Mouse (Mus musculus) heart, embryonic 14.5 days (tissue): Measurements from ENCODE around the gene Mtf1. TPM values are rescaled to one million over a fixed set of nuclear protein-coding genes. Genes with fewer than 3 reads are reported as not detected.

ENCODE experiments used
- ATAC-seq: fragments of 200-750 bp; cut with Nextera tagmentation; 2 replicates; pipeline ENCODE4 v1.8.0; 2017; ENCODE audit warnings: low read depth, moderate TSS enrichment; ENCODE audit not compliant: insufficient number of reproducible peaks, insufficient read depth, low FRiP score
- H3K27ac ChIP-seq, 2 experiments: fragments of 200-500 bp in 1 of 2; fragments of 300-500 bp in 1 of 2; sonication (generic) in 1 of 2; replicated peaks in 1 of 2; 2 replicates each; pipeline ENCODE4 v1.5.1; 2012 to 2014; ENCODE audit warnings: low read depth in 2 of 2, low read length in 2 of 2, control low read depth in 1 of 2, mild to moderate bottlenecking in 1 of 2, mixed read lengths in 1 of 2; ENCODE audit not compliant: control insufficient read depth in 1 of 2, insufficient read depth in 1 of 2
- H3K27me3 ChIP-seq: fragments of 300-500 bp; sonication (generic); 2 replicates; pipeline ENCODE4 v1.6.1; 2014; ENCODE audit warnings: mild to moderate bottlenecking, low read length, control low read depth; ENCODE audit not compliant: control insufficient read depth, insufficient read depth
- H3K36me3 ChIP-seq: fragments of 300-500 bp; sonication (generic); 2 replicates; pipeline ENCODE4 v1.6.1; 2014; ENCODE audit warnings: mild to moderate bottlenecking, control low read depth, low read length, mixed read lengths; ENCODE audit not compliant: control insufficient read depth, insufficient read depth
- H3K4me1 ChIP-seq, 2 experiments: fragments of 200-500 bp in 1 of 2; fragments of 300-500 bp in 1 of 2; sonication (generic) in 1 of 2; 2 replicates each; pipeline ENCODE4 v1.6.1; 2012 to 2014; ENCODE audit warnings: low read length in 2 of 2, control low read depth in 1 of 2, mixed read lengths in 1 of 2; ENCODE audit not compliant: control insufficient read depth in 2 of 2, insufficient read depth in 2 of 2
- H3K4me2 ChIP-seq: fragments of 300-500 bp; sonication (generic); 2 replicates; pipeline ENCODE4 v1.6.1; 2014; ENCODE audit warnings: mild to moderate bottlenecking, low read length
- H3K4me3 ChIP-seq, 2 experiments: fragments of 200-500 bp in 1 of 2; fragments of 300-500 bp in 1 of 2; sonication (generic) in 1 of 2; 2 replicates each; pipeline ENCODE4 v1.5.1; 2012 to 2014; ENCODE audit warnings: low read length in 2 of 2, mild to moderate bottlenecking in 2 of 2, control low read depth in 1 of 2, low read depth in 1 of 2, moderate library complexity in 1 of 2; ENCODE audit not compliant: control insufficient read depth in 1 of 2, insufficient read depth in 1 of 2
- H3K9ac ChIP-seq: fragments of 300-500 bp; sonication (generic); 2 replicates; pipeline ENCODE4 v1.6.1; 2014; ENCODE audit warnings: mild to moderate bottlenecking, low read length
- H3K9me3 ChIP-seq: fragments of 300-500 bp; sonication (generic); 2 replicates; pipeline ENCODE4 v1.6.1; 2016; ENCODE audit warnings: low read length, control low read depth; ENCODE audit not compliant: control insufficient read depth
- WGBS: fragments of 180-500 bp; shearing (Covaris S2); extraction: QIAGEN DNeasy Blood & Tissue Kit; methylation state at CpG from one replicate; pipeline ENCODE4 v1.1.7; 2014; 5-methylcytosine and 5-hydroxymethylcytosine counted together
- polyA plus RNA-seq: library from polyadenylated mRNA; unstranded; fragments of >200 nt; fragmentation: Nextera tagmentation; extraction: Ambion mirVana; gene quantifications from 2 replicates; pipeline ENCODE4 v1.2.1, GENCODE M21; 2014

Mtf1 gene
- polyA plus RNA-seq, 1 experiment from 2014 or later = 11.4 TPM

GRCm38 (mm10) chr4:124765802-124766565, 35.9 kb upstream of the Mtf1 start:
- WGBS = 60% methylated on average over 23 of the region's 23 CpGs
- 0 out of 4 replicates have a peak overlapping the region, but pooled peaks of 1 of the 2 experiments have one; percentile 14 for H3K27ac ChIP-seq
- H3K4me2 ChIP-seq = peak overlapping the region; percentile 38
- peaks cover 7 to 12% of the 10 kb centered on the region in 2 experiments for H3K4me1 ChIP-seq
- no peaks in the 10 kb centered on the region for H3K9me3 ChIP-seq
- no peaks in the 10 kb centered on the region for H3K27me3 ChIP-seq
- no peak overlapping the region for H3K4me3 ChIP-seq
- no peak overlapping the region for H3K9ac ChIP-seq
- ATAC-seq = no peak
- no peaks in the 10 kb centered on the region for H3K36me3 ChIP-seq

GRCm38 (mm10) chr4:124766566-124766940, 35.4 kb upstream of the Mtf1 start:
- WGBS = 24% methylated on average over 2 of the region's 2 CpGs
- Histone ChIP-seq H3K9me3 (no peaks in the 10 kb centered on the region), H3K36me3 (no peaks in the 10 kb centered on the region), H3K4me3 (no peak overlapping the region), H3K27me3 (no peaks in the 10 kb centered on the region), H3K9ac (no peak overlapping the region), H3K4me2 (peak overlapping the region; percentile 38), H3K27ac (no peak overlapping the region), H3K4me1 (peaks cover 7 to 13% of the 10 kb centered on the region in 2 experiments)
- no peak for ATAC-seq

DNA sequence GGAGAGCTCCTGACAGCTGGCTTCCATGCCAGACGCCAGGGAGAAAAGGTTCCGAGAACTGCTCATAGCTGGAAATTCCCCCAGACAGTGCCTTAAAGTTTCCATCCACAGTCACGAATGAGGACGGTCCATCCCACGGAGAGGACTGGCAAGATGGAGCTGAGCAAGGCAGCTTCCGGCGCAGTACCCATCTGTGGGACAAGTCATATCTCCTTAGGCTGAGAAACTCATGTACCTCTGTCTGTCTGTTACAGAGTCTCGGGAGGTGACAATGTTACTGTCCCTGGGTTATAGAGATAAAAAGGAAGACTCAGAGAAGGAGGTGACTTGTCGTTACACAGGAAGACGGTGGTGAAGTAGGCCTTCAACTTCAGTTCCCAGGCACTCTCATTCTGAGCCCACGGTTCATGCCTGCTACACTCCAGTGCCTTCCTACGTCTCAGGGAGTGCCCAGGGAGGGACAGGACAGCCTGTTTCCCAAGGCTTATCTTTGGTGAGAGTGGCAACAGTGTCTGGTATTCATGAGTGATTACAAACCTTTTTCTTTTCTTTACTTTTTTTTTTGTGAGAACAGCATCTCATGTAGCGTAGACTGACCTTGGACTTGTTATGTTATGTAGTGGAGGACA, 32.8 kb upstream of the Mtf1 start:
- Histone ChIP-seq H3K9ac (no peak overlapping the region), H3K27me3 (no peaks in the 10 kb centered on the region)
- 63% methylated on average over 13 of the region's 13 CpGs for WGBS

GRCm38 (mm10) chr4:124770624-124771023, 31.3 kb upstream of the Mtf1 start:
- no peak for ATAC-seq
- H3K9me3 ChIP-seq = no peaks in the 10 kb centered on the region
- no peak overlapping the region for H3K4me3 ChIP-seq
- no peak overlapping the region for H3K27ac ChIP-seq
- no peak overlapping the region for H3K9ac ChIP-seq
- H3K27me3 ChIP-seq = no peaks in the 10 kb centered on the region
- H3K4me2 ChIP-seq = no peak overlapping the region
- 68% methylated on average over 5 of the region's 5 CpGs for WGBS
- no peaks in the 10 kb centered on the region for H3K36me3 ChIP-seq
- peaks cover 12 to 22% of the 10 kb centered on the region in 2 experiments for H3K4me1 ChIP-seq

More for the DNA sequence above, 32.8 kb upstream of the Mtf1 start:
- no peak for ATAC-seq
- no peak overlapping the region for H3K4me2 ChIP-seq
- H3K36me3 ChIP-seq = no peaks in the 10 kb centered on the region
- H3K4me1 ChIP-seq = peaks cover 12 to 22% of the 10 kb centered on the region in 2 experiments
- no peak overlapping the region for H3K4me3 ChIP-seq
- no peaks in the 10 kb centered on the region for H3K9me3 ChIP-seq
- H3K27ac ChIP-seq = no peak overlapping the region

DNA sequence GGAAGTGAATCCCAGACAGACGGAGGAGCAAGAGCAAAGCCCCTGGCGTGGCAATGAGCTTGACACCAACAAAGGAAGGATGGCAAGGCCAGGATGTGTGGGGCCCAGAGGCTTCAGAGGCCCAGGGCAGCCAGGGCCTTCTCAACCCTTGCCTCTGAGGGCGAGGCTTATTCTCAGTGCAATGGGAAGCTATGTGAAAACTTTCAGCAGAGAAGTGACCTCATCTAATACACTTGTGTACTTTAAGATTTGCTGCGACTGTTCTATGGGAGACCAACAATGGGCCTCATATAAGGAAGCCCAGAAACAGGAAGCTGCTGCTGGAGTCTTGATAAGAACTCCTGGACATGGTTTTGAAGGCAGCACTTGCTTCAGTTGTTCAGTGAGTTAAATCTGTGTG, 29.8 kb upstream of the Mtf1 start:
- Histone ChIP-seq H3K9ac (no peak overlapping the region), H3K4me2 (no peak overlapping the region), H3K9me3 (no peaks in the 10 kb centered on the region), H3K27me3 (no peaks in the 10 kb centered on the region), H3K4me3 (no peak overlapping the region), H3K27ac (peak overlapping the region; percentile 85 to 94), H3K4me1 (peaks cover 5 to 10% of the 10 kb centered on the region in 2 experiments; a peak in 2 of 4 replicates), H3K36me3 (no peaks in the 10 kb centered on the region)
- peak; percentile 65 for ATAC-seq
- WGBS = 36% methylated on average over 4 of the region's 4 CpGs

GRCm38 (mm10) chr4:124773449-124773848, 28.5 kb upstream of the Mtf1 start:
- H3K9me3 ChIP-seq = no peaks in the 10 kb centered on the region
- peak overlapping the region in 1 of 2 experiments; percentile 85; a peak in 1 of 4 replicates for H3K27ac ChIP-seq
- no peaks in the 10 kb centered on the region for H3K36me3 ChIP-seq
- no peak overlapping the region for H3K4me2 ChIP-seq
- ATAC-seq = no peak
- no peaks in the 10 kb centered on the region for H3K27me3 ChIP-seq
- H3K9ac ChIP-seq = no peak overlapping the region
- 45% methylated on average over 2 of the region's 2 CpGs for WGBS
- H3K4me1 ChIP-seq = peaks cover 5 to 10% of the 10 kb centered on the region in 2 experiments; a peak in 2 of 4 replicates
- no peak overlapping the region for H3K4me3 ChIP-seq

DNA sequence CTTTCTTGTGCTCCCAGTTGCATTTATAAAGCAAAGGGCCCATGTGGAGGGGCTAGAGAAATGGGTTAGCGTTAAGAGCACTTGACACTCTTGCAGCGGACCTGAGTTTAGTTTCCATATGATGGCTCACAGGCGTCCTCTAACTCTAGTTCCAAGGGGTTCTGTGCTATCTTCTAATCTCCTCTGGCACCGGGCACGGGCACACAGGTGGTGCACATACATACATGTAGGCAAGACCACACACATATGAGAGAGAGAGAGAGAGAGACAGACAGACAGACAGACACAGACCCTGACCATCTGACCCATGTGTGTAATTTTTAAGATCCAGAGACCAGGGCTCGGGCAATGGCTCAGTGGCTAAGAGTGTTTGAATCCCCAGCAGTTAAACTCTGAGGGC, 27.9 kb upstream of the Mtf1 start:
- Histone ChIP-seq H3K9me3 (no peaks in the 10 kb centered on the region), H3K27ac (no peak overlapping the region), H3K4me2 (no peak overlapping the region), H3K9ac (no peak overlapping the region), H3K4me1 (peaks cover 5 to 10% of the 10 kb centered on the region in 2 experiments; a peak in 2 of 4 replicates), H3K27me3 (no peaks in the 10 kb centered on the region), H3K36me3 (no peaks in the 10 kb centered on the region), H3K4me3 (no peak overlapping the region)
- no peak for ATAC-seq
- whole genome bisulfite sequencing = 76% methylated on average over 6 of the region's 6 CpGs
